Mouse (Mus musculus) MEL (cell line): Measurements from ENCODE around the gene Slco6d1.
"Not testable (repeated sequence)": the region's sequence is repeated elsewhere in the genome, so short reads cannot be mapped to it uniquely, and the experiment has no call there.

Experiments
- POLR2A ChIP-seq, 2 experiments: IDR thresholded peaks; 2 replicates each; pipeline ENCODE4 v1.6.1; 2011 to 2012; ENCODE audit warnings: low read length in 2 of 2, mild to moderate bottlenecking in 2 of 2, control low read depth in 1 of 2, improper control_type of control experiment in 1 of 2, low read depth in 1 of 2, moderate library complexity in 1 of 2; ENCODE audit not compliant: control insufficient read depth in 1 of 2, insufficient read depth in 1 of 2, poor library complexity in 1 of 2
- TBP ChIP-seq: IDR thresholded peaks from 2 replicates; pipeline ENCODE4 v1.8.0; 2011; ENCODE audit warnings: low read depth, low read length, improper control_type of control experiment

DNA sequence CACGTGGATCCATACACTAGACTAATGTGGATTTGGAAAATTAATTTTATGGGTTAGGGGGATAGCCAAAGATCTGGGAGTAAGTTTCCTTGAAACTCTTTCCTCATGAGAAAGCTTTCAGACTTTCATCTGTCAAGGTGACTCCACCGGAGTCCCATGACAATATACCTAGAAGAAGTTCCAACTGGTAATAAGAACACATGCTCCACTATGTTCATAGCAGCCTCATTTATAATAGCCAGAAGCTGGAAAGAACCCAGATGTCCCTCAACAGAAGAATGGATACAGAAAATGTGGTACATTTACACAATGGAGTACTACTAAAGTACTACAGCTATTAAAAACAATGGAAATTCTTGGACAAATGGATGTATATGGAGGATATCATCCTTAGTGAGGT, 107.4 kb downstream of the Slco6d1 start:
- not testable (repeated sequence) for TF ChIP-seq POLR2A (IDR thresholded peaks at IDR 0.05; ENCODE audit: control insufficient read depth in 1 of 2, insufficient read depth in 1 of 2, low read depth in 1 of 2, low read length in 2 of 2, poor library complexity in 1 of 2); TBP
